Mouse (Mus musculus) hindbrain, embryonic 13.5 days (tissue): ENCODE data around the gene Spopl. TPM values are rescaled to one million over a fixed set of nuclear protein-coding genes. Genes with fewer than 3 reads are reported as not detected.
"Not testable (repeated sequence)": the region's sequence is repeated elsewhere in the genome, so short reads cannot be mapped to it uniquely, and the experiment has no call there.

Experiments
- ATAC-seq: fragments of 200-750 bp; cut with Nextera tagmentation; 2 replicates; pipeline ENCODE4 v1.8.0; 2017; ENCODE audit warnings: moderate TSS enrichment; ENCODE audit not compliant: low FRiP score
- H3K27ac ChIP-seq: fragments of 300-500 bp; sonication (generic); 2 replicates; pipeline ENCODE4 v1.5.1; 2015; ENCODE audit warnings: inconsistent platforms, mild to moderate bottlenecking, moderate library complexity
- H3K27me3 ChIP-seq: fragments of 300-500 bp; sonication (generic); 2 replicates; pipeline ENCODE4 v1.6.1; 2015; ENCODE audit warnings: mild to moderate bottlenecking, inconsistent platforms
- H3K36me3 ChIP-seq: fragments of 300-500 bp; sonication (generic); 2 replicates; pipeline ENCODE4 v1.6.1; 2015; ENCODE audit warnings: mild to moderate bottlenecking, inconsistent platforms
- H3K4me1 ChIP-seq: fragments of 300-500 bp; sonication (generic); replicated peaks from 2 replicates; pipeline ENCODE4 v1.6.1; 2015; ENCODE audit warnings: inconsistent platforms
- H3K4me2 ChIP-seq: fragments of 300-500 bp; sonication (generic); 2 replicates; pipeline ENCODE4 v1.6.1; 2015; ENCODE audit warnings: inconsistent platforms, mild to moderate bottlenecking, moderate library complexity
- H3K4me3 ChIP-seq: fragments of 300-500 bp; sonication (generic); 2 replicates; pipeline ENCODE4 v1.5.1; 2015; ENCODE audit warnings: mild to moderate bottlenecking, inconsistent platforms
- H3K9ac ChIP-seq: fragments of 300-500 bp; sonication (generic); 2 replicates; pipeline ENCODE4 v1.6.1; 2015; ENCODE audit warnings: mild to moderate bottlenecking, inconsistent platforms
- H3K9me3 ChIP-seq: fragments of 300-500 bp; sonication (generic); 2 replicates; pipeline ENCODE4 v1.6.1; 2016; ENCODE audit warnings: inconsistent platforms
- WGBS: fragments of 180-500 bp; shearing (Covaris S2); methylation state at CpG from one replicate; pipeline ENCODE4 v1.1.7; 2015; 5-methylcytosine and 5-hydroxymethylcytosine counted together
- polyA plus RNA-seq: library from polyadenylated mRNA; unstranded; fragments of >200 nt; fragmentation: Nextera tagmentation; extraction: Ambion mirVana; gene quantifications from 2 replicates; pipeline ENCODE4 v1.2.1, GENCODE M21; 2015

Gene Spopl
- polyA plus RNA-seq: 9.8 and 10.9 TPM in 2 replicates

DNA sequence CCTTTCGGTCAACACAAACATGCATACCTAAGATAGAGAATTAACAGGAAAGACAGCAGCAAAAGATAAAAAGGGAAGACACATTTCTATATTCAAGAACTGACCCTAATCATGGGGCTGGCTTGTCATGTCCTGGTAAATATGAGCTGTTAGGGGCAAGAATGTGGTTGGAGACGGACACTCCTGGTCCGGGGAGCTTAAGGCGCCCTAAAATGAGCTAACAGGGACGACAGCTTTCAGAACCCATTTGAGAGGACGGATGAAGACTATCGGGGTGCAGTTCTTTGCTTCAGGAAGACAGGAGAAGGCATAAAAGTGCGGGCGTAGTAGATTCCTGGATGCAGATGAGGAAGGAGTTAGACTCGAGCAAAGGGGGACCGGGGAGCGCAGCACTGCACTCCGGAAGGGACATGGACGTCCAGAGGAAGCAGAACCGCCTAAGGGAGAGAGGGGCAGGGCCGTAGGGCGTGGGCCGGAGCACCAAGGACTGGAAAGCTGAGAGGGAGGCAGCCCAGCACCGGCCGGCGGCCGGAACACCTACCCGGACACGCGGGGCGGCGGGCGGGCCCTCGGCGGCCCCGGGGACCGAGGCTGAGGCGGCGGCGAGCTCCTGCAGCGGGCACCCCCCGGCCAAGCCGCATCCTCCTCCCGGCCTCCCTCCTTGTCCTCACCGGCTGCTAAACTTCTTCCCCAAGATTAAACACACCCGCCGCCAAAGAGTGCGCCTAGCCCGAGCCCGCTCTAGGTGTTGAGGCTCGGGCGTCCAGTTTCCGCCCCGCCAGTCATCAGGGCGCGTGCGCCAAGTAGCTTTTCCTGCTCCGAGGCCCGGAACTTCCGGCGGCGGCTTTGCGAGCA is at the start of gene Spopl:
Spopl (minus strand) TSS at position 805 of the 855 bp plus-strand sequence.
- peak within 1 kb of the TSS; percentile 98 for H3K9ac ChIP-seq
- peaks cover 29% of the 10 kb centered on the region for H3K27me3 ChIP-seq
- H3K4me1 ChIP-seq: peaks cover 19% of the 10 kb centered on the region
- no peaks in the 10 kb centered on the region for H3K9me3 ChIP-seq
- H3K36me3 ChIP-seq: no peaks in the 10 kb centered on the region
- peak within 1 kb of the TSS; percentile 78 for H3K27ac ChIP-seq
- peak within 1 kb of the TSS; percentile 98 for H3K4me3 ChIP-seq
- peak within 1 kb of the TSS; percentile 70 for H3K4me2 ChIP-seq
- 3% methylated on average over 54 of the region's 58 CpGs for WGBS
- ATAC-seq: peak; percentile 96

DNA sequence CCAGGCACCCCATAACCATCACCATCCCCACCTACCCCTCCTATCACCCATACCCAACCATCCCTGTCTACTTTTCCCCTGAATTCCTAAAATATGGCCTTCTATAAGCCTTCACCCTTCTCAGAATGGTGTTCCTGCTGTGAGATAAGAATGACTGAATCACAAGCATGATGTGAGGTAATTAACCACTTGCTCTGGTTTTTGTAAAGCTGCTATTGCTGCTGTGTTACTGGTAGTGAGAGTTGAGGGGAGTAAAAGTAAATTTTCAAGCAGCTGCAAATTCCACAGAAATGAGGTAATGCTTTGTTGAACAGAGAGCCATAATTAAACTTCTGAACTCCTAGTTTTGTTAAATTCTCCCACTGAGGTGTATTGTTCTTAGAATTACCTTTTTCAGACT is 48.2 kb upstream of the Spopl start:
- Histone ChIP-seq H3K4me1 (no peaks in the 10 kb centered on the region), H3K27ac (no peak overlapping the region), H3K36me3 (no peaks in the 10 kb centered on the region), H3K4me3 (no peak overlapping the region), H3K9ac (no peak overlapping the region), H3K9me3 (no peaks in the 10 kb centered on the region), H3K27me3 (no peaks in the 10 kb centered on the region), H3K4me2 (no peak overlapping the region)
- ATAC-seq: no peak

DNA sequence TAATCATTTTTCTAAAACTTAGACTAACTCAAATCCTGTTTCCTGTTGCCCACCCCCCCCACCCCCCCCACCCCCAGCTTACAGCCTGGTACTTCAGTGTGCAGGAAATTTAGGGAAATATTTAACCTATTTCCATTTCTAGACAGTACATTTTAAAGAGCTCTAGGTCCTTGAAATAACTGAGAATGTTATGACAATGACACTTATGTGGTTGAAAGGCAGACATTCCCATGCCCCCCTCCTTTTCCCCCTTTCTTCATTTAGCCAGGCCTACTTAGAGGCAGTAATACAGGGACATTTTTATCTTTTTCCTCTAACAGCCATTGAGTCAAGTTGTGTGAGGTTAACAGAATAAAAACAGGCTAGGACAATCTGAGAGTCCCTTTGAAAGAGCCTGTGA is 46.1 kb upstream of the Spopl start:
- H3K27ac ChIP-seq: no peak overlapping the region
- no peak overlapping the region for H3K4me2 ChIP-seq
- H3K9me3 ChIP-seq: no peaks in the 10 kb centered on the region
- no peaks in the 10 kb centered on the region for H3K4me1 ChIP-seq
- H3K36me3 ChIP-seq: no peaks in the 10 kb centered on the region
- no peak for ATAC-seq
- no peak overlapping the region for H3K9ac ChIP-seq
- no peak overlapping the region for H3K4me3 ChIP-seq
- H3K27me3 ChIP-seq: no peaks in the 10 kb centered on the region

GRCm38 (mm10) chr2:23605391-23605790 is 33.5 kb upstream of the Spopl start:
- Histone ChIP-seq H3K4me3 (no peak overlapping the region), H3K4me2 (no peak overlapping the region), H3K4me1 (no peaks in the 10 kb centered on the region), H3K36me3 (no peaks in the 10 kb centered on the region), H3K27ac (no peak overlapping the region), H3K27me3 (no peaks in the 10 kb centered on the region), H3K9ac (no peak overlapping the region), H3K9me3 (no peaks in the 10 kb centered on the region)
- no peak for ATAC-seq

GRCm38 (mm10) chr2:23588769-23589168 is 16.9 kb upstream of the Spopl start:
- Histone ChIP-seq H3K27ac (no peak overlapping the region), H3K36me3 (no peaks in the 10 kb centered on the region), H3K9me3 (no peaks in the 10 kb centered on the region), H3K9ac (no peak overlapping the region), H3K4me2 (no peak overlapping the region), H3K27me3 (no peaks in the 10 kb centered on the region), H3K4me1 (no peaks in the 10 kb centered on the region), H3K4me3 (no peak overlapping the region)
- 47% methylated on average over 2 of the region's 2 CpGs for WGBS
- ATAC-seq: no peak

DNA sequence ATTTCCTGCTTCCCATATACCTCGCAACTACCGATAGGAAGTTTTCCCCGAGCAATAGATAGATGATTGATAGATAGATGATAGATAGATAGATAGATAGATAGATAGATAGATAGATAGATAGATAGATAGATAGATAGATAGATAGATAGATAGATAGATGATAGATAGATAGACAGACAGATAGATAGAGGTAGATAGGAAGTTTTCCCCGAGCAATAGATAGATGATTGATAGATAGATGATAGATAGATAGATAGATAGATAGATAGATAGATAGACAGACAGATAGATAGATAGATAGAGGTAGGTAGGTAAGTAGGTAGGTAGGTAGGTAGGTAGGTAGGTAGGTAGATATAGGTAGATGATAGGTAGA is 239 bp upstream of the Spopl start:
- H3K36me3 ChIP-seq, ATAC-seq, H3K9me3 ChIP-seq, H3K27ac ChIP-seq: not testable (repeated sequence)
- 22% methylated on average over 4 of the region's 4 CpGs for WGBS
- H3K4me1 ChIP-seq: peaks cover 19% of the 10 kb centered on the region
- H3K27me3 ChIP-seq: peaks cover 29% of the 10 kb centered on the region
- peak overlapping the region; percentile 70 for H3K4me2 ChIP-seq
- H3K9ac ChIP-seq: peak overlapping the region; percentile 98; the same call in 1 of the 2 replicates
- peak overlapping the region; percentile 98 for H3K4me3 ChIP-seq

DNA sequence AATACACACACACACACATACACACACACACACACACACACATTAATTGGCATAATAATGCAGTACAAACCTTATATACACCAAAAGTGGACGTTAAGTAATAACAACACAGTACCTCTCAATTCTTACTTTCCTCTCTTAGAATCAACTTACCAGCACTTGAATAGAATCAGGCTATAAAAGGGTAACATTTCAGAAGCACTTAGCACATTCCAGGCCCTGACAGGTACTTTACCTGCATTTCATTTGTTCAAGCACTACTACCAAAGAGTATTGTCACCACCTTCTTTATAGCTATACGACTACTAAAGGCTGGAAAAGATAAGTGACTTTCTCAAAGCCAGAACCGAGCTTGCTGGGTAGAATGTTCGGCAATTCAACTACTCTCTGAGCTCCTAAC is 1.3 kb downstream of the Spopl start:
- Histone ChIP-seq H3K9ac (0 out of 2 replicates have a peak overlapping the region, but pooled peaks have one; percentile 98), H3K27ac (no peak overlapping the region), H3K4me3 (peak overlapping the region; percentile 98), H3K36me3 (no peaks in the 10 kb centered on the region), H3K9me3 (no peaks in the 10 kb centered on the region), H3K4me1 (peaks cover 19% of the 10 kb centered on the region), H3K27me3 (peaks cover 23% of the 10 kb centered on the region), H3K4me2 (peak overlapping the region; percentile 70)
- ATAC-seq: no peak
- WGBS: 89% methylated on average over 4 of the region's 4 CpGs

DNA sequence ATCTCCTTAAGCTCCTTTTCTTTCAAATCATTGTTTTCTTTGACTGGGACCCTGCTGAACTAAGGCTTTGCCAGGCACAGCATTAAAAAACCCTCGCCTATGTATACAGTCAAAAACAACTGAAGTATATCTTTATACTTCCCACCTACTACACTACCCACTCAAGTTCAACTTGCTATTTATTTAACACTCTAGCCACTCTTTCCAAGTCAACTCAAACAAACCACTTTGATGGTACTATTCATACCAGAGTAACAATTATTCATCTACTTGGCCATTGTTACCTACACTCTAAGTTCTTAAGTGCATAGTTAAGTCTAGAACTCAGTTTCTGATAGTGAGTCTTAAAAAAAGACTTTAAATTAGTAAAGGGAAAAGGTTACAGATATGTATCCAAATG is 3.1 kb downstream of the Spopl start:
- Histone ChIP-seq H3K36me3 (no peaks in the 10 kb centered on the region), H3K4me2 (no peak overlapping the region), H3K9me3 (no peaks in the 10 kb centered on the region), H3K27me3 (peaks cover 9% of the 10 kb centered on the region), H3K4me3 (no peak overlapping the region), H3K4me1 (peaks cover 19% of the 10 kb centered on the region), H3K27ac (no peak overlapping the region), H3K9ac (no peak overlapping the region)
- no peak for ATAC-seq
- 97% methylated on average over 1 of the region's 1 CpGs for WGBS

GRCm38 (mm10) chr2:23565081-23565801 is 6.7 kb downstream of the Spopl start:
- H3K27ac ChIP-seq: no peak overlapping the region
- H3K36me3 ChIP-seq: no peaks in the 10 kb centered on the region
- peaks cover 9% of the 10 kb centered on the region for H3K4me1 ChIP-seq
- no peak overlapping the region for H3K4me3 ChIP-seq
- WGBS: 92% methylated on average over 2 of the region's 2 CpGs
- H3K9ac ChIP-seq: no peak overlapping the region
- no peaks in the 10 kb centered on the region for H3K27me3 ChIP-seq
- ATAC-seq: no peak
- no peak overlapping the region for H3K4me2 ChIP-seq
- H3K9me3 ChIP-seq: no peaks in the 10 kb centered on the region

DNA sequence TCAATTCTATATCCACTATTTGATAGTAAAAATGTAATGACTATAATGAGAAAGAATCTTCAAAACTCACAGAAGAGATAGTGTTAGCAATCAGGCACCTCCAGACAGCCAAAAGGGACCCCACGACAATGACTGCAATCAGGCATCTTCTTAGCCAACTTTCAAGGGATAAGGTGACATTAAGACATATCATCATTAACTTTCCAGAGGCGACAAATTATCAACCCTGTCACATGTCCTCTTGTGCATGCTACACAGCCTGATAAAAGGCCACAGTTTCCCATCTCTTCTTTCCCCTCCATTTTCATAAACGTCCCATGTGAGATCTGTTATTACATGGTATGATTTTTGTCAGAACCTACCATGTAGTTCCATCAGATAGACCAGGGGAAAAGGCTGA is 9.0 kb downstream of the Spopl start:
- 96% methylated on average over 3 of the region's 3 CpGs for WGBS
- H3K27ac ChIP-seq: no peak overlapping the region
- H3K27me3 ChIP-seq: no peaks in the 10 kb centered on the region
- H3K9me3 ChIP-seq: no peaks in the 10 kb centered on the region
- H3K4me3 ChIP-seq: no peak overlapping the region
- no peaks in the 10 kb centered on the region for H3K36me3 ChIP-seq
- H3K9ac ChIP-seq: no peak overlapping the region
- no peak overlapping the region for H3K4me2 ChIP-seq
- H3K4me1 ChIP-seq: no peaks in the 10 kb centered on the region
- no peak for ATAC-seq

DNA sequence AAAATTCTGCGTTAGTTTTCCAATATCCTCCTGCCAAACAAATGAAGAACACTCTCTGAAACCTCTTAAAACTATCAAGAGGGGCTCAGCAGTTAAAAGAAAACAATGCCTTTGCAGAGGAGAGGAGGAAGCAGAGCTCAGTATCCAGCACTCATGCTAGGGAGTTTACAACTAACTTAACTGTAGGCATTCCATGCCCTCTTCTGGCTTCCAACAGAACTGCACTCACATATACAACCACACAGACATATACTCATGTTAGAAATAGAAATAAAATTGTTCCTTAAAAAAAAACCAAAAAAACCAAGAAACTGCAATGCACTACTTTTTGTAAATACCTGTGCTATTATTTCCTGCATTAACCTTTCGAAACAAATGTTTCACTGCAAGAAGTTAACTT is 12.7 kb downstream of the Spopl start:
- WGBS: 96% methylated on average over 2 of the region's 2 CpGs
- H3K9ac ChIP-seq: no peak overlapping the region
- H3K27ac ChIP-seq: no peak overlapping the region
- H3K4me3 ChIP-seq: no peak overlapping the region
- no peaks in the 10 kb centered on the region for H3K27me3 ChIP-seq
- no peak overlapping the region for H3K4me2 ChIP-seq
- H3K4me1 ChIP-seq: no peaks in the 10 kb centered on the region
- no peaks in the 10 kb centered on the region for H3K9me3 ChIP-seq
- no peaks in the 10 kb centered on the region for H3K36me3 ChIP-seq
- ATAC-seq: no peak

DNA sequence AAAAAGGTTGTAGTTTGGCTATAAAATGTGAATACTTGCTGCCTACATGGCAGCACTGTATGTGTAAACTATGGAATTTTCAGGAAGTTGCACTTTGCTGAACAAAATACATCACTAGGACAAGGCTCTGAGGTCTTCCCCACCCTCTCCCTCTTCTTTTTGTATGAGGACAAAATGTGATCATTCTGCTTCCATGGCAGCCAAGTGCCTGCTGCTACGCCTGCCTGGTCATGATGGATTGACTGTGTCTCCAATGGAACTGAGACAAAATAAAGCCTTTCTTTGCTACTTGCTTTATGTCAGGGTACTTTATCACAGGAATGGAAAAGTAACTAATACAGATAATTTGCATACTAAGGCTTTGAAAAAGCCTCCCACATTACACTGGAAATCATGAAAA is 20.7 kb downstream of the Spopl start:
- Histone ChIP-seq H3K4me2 (no peak overlapping the region), H3K9me3 (no peaks in the 10 kb centered on the region), H3K9ac (no peak overlapping the region), H3K36me3 (no peaks in the 10 kb centered on the region), H3K4me3 (no peak overlapping the region), H3K4me1 (peaks cover 6% of the 10 kb centered on the region), H3K27ac (no peak overlapping the region), H3K27me3 (no peaks in the 10 kb centered on the region)
- WGBS: 28% methylated on average over 1 of the region's 1 CpGs
- ATAC-seq: no peak

- no peaks in the 10 kb centered on the region for H3K36me3 ChIP-seq
- no peak overlapping the region for H3K4me3 ChIP-seq
- H3K9ac ChIP-seq: no peak overlapping the region
- WGBS: 92% methylated on average over 1 of the region's 1 CpGs
- H3K9me3 ChIP-seq: no peaks in the 10 kb centered on the region
- no peak overlapping the region for H3K4me2 ChIP-seq
- peaks cover 6% of the 10 kb centered on the region for H3K4me1 ChIP-seq
- H3K27ac ChIP-seq: no peak overlapping the region
- ATAC-seq: no peak
- no peaks in the 10 kb centered on the region for H3K27me3 ChIP-seq
Observed at GRCm38 (mm10) chr2:23547220-23547619, 24.7 kb downstream of the Spopl start.
